Mouse (Mus musculus) inflammation-experienced regulatory T-cells, adult 6 months (primary cell): ENCODE measurements around the gene Krtap5-4. TPM values are rescaled to one million over a fixed set of nuclear protein-coding genes. Genes with fewer than 3 reads are reported as not detected.
A peak's percentile ranks its signal among the peaks of the same experiment; 100 is the strongest.
"Not testable (repeated sequence)": the region's sequence is repeated elsewhere in the genome, so short reads cannot be mapped to it uniquely, and the experiment has no call there.

Experiments
- ATAC-seq: one replicate; pipeline ENCODE4 v1.8.0; 2017
- polyA plus RNA-seq, 3 experiments: library from polyadenylated mRNA; unstranded; fragments of 100-300 nt; shearing (Covaris generic); gene quantifications; one replicate each; pipeline ENCODE4 v1.2.1; 2017

Krtap5-4 gene
- polyA plus RNA-seq, 3 experiments from 2014 or later: not detected

DNA sequence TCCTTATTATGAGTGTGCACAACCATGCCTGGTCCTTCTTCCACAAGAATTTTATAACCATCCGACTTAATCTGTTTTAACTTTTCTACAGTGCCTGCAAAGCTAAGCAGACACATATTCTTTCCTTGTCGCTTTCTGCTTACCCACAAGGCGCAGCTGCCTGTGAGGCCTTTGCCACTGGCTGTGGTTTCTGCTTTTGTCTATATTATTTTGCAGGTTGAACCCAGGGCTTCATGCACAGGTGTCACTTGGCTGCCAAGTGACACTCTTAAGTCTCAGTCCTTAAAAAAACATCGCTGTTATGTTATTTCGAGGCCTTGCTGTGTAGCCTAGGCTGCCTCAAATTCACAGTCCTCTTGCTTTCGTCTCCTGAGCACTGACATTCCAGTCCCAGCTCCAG lies 19.3 kb downstream of the Krtap5-4 start:
- ATAC-seq: no peak

- no peak for ATAC-seq
These were observed 20.2 kb downstream of the Krtap5-4 start for GRCm38 (mm10) chr7:142323396-142324117.

DNA sequence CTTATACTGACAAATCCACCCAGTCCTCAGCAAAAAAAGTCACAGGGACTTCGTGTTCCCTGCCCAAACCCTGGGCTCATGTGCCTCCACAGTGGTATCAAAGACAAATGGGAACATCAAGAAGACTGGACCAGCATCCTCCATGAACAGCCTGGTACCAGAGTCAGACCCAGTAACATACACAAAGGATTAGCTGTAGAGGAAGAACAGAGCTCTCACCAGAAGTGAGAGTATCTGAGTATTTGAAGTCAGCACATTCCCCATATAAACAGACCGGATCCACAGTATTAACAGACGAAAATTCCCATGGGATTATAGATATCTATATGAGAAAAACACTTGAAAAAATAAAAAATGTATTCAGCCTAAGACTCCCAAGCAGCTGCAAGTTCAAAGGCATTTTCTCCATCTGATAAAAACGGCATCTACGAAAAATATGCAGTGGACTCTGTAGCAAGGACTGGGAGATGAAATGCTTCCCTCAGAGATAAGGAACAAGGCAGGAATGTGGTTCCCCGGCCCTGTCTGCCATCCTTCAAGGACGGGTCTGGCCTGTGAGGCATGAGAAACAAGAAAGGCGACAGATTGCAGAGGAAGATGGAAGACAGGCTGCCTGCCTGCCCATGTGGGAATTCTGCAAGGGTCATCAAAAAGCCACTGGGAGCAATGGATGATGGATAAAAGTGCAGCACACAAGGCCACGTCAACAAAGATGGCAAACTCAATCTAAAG lies 23.5 kb downstream of the Krtap5-4 start:
- no peak for ATAC-seq

DNA sequence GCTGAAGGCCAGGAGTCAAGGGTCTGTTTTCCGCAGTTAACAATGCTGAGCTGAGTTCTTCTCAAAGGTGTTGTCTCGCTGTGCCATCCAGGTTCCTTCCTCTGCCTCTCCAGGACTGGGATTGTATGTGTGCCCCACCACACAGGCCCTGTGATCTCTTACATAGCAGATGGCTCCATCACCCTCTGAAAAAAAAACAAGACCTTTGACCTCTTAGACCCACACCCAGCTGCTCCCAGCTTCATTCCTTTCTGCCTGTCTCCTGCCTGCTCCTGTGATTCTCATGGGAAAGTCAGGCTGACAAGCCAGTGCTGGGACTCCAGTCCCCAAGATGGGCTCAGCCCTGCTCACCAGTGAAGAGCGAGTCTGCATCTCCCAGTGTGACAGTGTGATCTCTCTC lies 25.2 kb downstream of the Krtap5-4 start:
- no peak for ATAC-seq

DNA sequence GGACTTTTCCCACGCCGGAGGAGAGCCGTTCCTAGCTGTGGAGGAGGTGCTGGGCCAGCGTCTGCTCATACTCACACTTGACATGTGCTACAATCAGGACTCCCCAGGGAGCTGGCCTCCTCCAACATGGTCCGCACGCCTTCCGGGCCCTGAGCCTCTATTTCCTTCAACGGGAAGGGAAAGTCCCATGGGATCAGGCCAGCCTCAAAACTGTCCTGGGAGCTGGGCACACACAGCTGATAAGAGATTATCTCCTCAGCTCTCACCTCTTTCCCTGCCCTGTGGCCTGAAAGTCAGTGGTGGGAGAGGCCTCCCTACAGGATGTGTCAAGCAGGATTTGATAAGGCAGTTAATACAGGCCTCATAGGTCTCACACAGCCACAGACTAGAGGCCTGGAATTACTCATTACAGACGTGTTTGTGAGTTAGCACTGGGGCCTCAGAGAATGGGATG lies 26.9 kb downstream of the Krtap5-4 start:
- ATAC-seq: no peak

GRCm38 (mm10) chr7:142331281-142331680 lies 27.9 kb downstream of the Krtap5-4 start:
- no peak for ATAC-seq

DNA sequence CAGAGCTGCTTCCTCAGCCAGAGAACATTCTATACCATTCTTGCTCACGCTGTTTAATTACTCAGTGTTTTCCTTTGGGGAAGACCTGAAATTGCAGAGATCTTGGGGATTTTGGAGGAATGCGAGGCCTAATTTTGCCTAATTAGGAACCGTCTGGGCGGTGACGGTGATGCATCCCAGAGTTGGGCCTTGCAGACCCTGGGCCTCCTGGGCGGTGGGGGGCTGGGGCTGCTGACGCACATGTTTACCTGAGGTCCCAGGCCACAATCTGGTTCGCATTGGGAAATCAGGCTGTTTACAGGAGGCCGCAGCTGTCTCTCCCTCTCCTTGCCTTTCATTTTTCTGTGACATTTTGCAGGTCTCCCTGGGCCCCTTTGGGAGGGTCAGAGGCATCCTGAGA lies 29.4 kb downstream of the Krtap5-4 start:
- not testable (repeated sequence) for ATAC-seq

DNA sequence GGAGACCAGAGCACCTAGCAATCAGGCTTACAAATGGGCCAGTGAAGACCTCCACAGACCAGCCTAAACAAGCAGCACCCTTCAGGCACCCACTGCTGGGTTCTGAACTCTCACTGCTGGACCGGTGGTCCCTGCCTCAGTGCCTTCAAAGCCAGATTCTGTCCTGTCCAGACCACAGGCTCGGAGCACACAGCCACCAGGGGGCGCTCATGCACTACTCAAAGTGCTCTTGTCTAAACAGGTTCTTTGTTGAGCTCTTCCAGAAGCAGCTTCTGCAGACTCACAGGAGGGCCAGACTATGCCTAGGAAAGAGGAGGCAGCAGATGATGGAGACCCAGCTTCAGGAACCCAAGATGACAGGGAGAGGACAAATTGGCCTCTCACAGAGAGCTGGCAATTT lies 30.9 kb downstream of the Krtap5-4 start:
- ATAC-seq: no peak

DNA sequence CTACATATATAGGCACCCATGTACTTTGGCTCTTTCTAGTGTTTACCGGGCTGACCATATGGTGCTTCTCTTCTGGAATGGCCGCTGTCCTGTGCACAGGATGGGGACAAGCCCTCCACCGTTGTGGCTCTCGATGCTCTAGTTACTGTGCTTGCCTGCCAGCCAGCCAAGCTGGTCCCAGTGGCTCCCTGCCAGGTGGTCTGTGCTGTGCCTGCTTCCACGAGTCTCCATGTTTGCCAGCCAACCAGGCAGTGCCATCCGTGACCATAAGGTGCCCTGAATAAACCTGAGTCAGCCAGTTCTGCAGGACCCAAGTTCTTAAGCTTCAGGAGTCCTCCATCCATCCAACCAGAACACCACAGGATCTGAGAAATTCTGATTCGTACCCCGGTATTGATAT lies 31.8 kb downstream of the Krtap5-4 start:
- ATAC-seq: no peak

DNA sequence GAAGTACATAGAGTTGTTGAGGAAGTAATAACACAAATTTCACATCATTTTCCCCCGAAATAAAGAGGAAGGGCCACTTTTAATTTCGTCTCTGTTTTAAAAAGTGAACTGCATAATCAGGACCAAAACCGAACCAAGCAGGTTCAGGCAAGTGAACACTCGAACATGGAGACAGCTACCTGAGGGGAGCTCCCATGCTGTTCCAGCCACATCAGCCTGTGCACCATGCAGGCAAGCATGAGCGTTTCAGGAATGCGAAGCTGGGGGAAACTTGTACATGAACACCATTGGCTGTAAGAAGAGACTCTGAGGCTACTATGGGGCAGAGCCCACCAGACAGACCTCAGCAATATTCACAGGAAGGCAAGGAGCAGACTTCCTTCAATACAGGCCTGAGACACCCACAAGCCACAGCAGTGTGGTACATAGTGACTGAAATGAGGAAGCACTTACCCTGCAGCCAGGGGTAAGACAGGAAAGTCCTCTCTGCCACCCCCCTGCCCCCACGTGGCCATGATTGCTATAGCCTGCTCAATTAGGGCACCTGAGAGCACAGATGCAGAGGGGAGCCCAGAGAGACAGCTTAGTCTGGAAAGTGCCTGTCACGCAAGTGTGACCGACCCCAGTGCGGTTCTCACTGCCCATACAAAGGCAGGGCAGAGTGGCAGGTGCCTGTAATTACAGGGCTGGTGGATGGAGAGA lies 37.1 kb downstream of the Krtap5-4 start:
- peak; percentile 17 for ATAC-seq

- ATAC-seq: no peak
These were observed 38.4 kb downstream of the Krtap5-4 start for GRCm38 (mm10) chr7:142341564-142342246.

DNA sequence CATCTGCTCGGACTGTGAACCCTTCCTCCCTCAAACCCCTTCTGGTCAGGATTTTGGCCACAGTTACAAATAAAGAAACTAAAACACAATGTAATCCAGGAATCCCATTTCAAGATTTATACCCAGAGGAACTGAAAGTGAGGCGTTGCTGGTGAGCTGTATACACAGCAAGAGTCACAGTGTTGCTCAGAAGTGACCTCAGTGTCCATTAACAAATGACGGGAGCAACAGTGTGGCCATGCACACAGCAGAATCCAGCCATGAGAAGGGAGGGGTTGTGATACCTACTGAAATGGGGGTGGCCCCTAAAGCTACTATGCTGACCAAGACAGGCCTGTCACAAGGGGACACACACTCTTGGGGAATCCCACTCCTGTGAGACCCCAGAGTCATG lies 38.9 kb downstream of the Krtap5-4 start:
- no peak for ATAC-seq

DNA sequence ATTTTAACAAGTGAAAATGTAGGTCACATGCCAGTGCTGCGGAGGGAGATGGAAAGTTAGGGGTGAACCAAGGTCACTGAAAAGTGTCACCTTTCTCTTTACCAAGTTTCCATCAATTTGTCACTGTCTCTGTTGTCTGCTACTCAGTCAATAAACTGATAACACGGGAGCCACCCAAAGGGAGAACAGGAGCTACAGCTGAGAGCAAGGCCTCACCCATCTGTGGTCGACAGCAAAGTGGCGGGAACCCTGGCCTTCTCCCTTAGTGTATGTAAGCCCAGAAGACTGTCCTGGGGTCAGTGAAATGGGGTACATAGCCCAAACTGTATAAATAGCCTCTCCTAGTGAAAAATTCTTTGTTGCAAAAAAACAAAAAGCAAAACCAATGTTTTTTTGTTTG lies 44.2 kb downstream of the Krtap5-4 start:
- ATAC-seq: no peak

- ATAC-seq: no peak
These were observed 46.1 kb downstream of the Krtap5-4 start for GRCm38 (mm10) chr7:142349308-142349961.

DNA sequence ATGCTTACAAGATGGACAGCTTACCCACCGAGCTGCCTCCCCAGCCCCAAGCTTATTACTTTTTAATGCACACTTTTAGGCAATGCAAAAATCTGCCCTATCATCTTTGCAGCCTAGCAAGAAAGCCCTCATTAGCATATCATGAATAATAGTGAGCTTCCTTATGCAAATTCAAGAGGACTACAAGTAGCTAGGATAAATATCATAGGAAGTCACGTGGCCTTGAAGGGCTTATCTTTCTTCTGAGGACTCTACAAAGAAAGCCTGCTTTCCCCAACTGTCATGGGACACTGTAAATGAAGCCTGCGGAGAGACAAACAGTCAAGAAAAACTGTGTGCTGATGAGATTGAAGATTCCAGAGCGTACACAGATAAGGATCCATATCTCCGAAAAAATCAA lies 48.2 kb downstream of the Krtap5-4 start:
- ATAC-seq: peak; percentile 69

DNA sequence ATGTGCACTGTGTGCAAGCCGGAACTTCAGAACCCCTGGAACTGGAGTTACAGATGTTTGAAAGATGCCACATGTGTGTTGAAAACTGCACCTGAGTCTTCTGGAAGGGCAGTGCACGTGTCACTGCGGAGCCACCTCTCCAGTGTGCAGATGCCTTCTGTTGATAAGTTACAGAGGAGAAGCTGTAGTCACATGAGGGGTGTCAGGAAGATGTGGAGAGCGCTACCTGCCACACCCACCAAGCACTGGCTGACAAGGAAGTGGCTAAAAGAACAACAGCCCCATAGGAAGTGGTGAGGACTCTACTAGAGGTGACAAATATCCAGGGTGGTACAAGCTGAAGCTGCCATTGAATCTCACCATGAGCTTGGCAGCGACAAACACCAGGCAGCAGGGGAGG lies 50.5 kb downstream of the Krtap5-4 start:
- peak; percentile 92 for ATAC-seq

Other genes starting within 250 kb of the Krtap5-4 start
- gene Mob2, start 242.5 kb upstream of the Krtap5-4 start, polyA plus RNA-seq: 10 to 100 TPM; 61.4 to 67.5 (median 65.3) TPM
- gene Dusp8, start 207.7 kb upstream of the Krtap5-4 start, polyA plus RNA-seq: not detected
- not detected for gene Gm45618, start 182.8 kb upstream of the Krtap5-4 start, polyA plus RNA-seq
- gene Gm39115, start 167.5 kb upstream of the Krtap5-4 start, polyA plus RNA-seq: not detected
- gene Gm45337, start 158.9 kb upstream of the Krtap5-4 start, polyA plus RNA-seq: not detected
- gene Gm29735, start 146.4 kb upstream of the Krtap5-4 start, polyA plus RNA-seq: not detected
- gene Gm4553, start 137.8 kb upstream of the Krtap5-4 start, polyA plus RNA-seq: not detected
- gene Krtap5-2, start 127.5 kb upstream of the Krtap5-4 start, polyA plus RNA-seq: not detected
- not detected for gene Gm10153, start 113.2 kb upstream of the Krtap5-4 start, polyA plus RNA-seq
- not detected for gene Krtap5-3, start 102.2 kb upstream of the Krtap5-4 start, polyA plus RNA-seq
- not detected for gene Gm7579, start 91.7 kb upstream of the Krtap5-4 start, polyA plus RNA-seq
- gene Krtap5-5, start 73.6 kb upstream of the Krtap5-4 start, polyA plus RNA-seq: not detected
- not detected for gene Gm40460, start 62.5 kb upstream of the Krtap5-4 start, polyA plus RNA-seq
- not detected for gene Gm2431, start 45.2 kb upstream of the Krtap5-4 start, polyA plus RNA-seq
- not detected for gene Gm4559, start 29.2 kb upstream of the Krtap5-4 start, polyA plus RNA-seq
- gene Krtap5-1, start 6.4 kb upstream of the Krtap5-4 start, polyA plus RNA-seq: not detected
- gene Ifitm10, start 70.2 kb downstream of the Krtap5-4 start, polyA plus RNA-seq: 1 to 10 TPM; 1.6 to 4.5 (median 1.9) TPM
- 1 to 10 TPM in 1 of 3 experiments, under 1 TPM in 1, not detected in 1; 0.63 to 1.9 TPM for gene Gm49369, start 79.1 kb downstream of the Krtap5-4 start, polyA plus RNA-seq
- gene Ctsd, start 84.5 kb downstream of the Krtap5-4 start, polyA plus RNA-seq: 100 to 1,000 TPM; 259 to 561 (median 285) TPM
- gene Syt8, start 131.3 kb downstream of the Krtap5-4 start, polyA plus RNA-seq: not detected
- not detected for gene Tnni2, start 138.3 kb downstream of the Krtap5-4 start, polyA plus RNA-seq
- 1,000 to 10,000 TPM; 1,183 to 1,943 (median 1,210) TPM for gene Lsp1, start 157.3 kb downstream of the Krtap5-4 start, polyA plus RNA-seq
- 1 to 10 TPM; 2.5 to 3.8 (median 2.8) TPM for gene Tnnt3, start 195.3 kb downstream of the Krtap5-4 start, polyA plus RNA-seq
- gene Mrpl23, start 229.1 kb downstream of the Krtap5-4 start, polyA plus RNA-seq: 10 to 100 TPM in 1 of 3 experiments, 1 to 10 TPM in 1, under 1 TPM in 1; 0.26 to 24.2 (median 3.2) TPM